8 mouse cellular contexts compared by ENCODE assay signal in the genomic region with DNA sequence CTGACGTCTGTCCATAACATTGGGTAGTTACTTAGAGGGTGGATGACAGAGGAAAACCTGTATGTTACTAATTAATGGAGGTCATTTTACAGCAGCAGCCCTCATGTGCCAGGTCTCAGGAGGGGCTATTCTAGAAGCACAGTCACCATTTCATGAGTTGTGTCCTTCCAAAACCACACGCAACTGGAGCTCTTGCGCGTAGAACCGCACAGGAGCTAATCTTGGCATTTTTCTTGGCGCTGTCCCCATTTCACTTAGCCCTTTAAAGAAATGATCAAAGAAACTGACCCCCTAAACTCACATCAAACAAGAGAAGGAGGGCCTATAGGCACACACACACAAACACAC. TPM values are rescaled to one million over a fixed set of nuclear protein-coding genes. Genes with fewer than 3 reads are reported as not detected.
A peak's percentile ranks its signal among the peaks of the same experiment; 100 is the strongest.
DNase-seq lines count a peak whose midpoint lies in the region; ATAC-seq and TF ChIP-seq lines count a peak whose summit lies in the region.

No protein-coding gene starts in this region.

- peaks cover 16% of the 10 kb centered on the region for H3K27me3 ChIP-seq in heart, embryonic 11.5 days (ENCODE audit: control insufficient read depth, insufficient read depth, low read length)
- no peaks in the 10 kb centered on the region for H3K27me3 ChIP-seq in cerebellum, adult 2 months (ENCODE audit: control insufficient read depth, insufficient read depth, low read length)
- H3K27me3 ChIP-seq in forebrain, embryonic 16.5 days (replicated peaks; ENCODE audit: control insufficient read depth, insufficient read depth, low read length), result no peaks in the 10 kb centered on the region; the same call in 1 of the 2 replicates
- H3K27me3 ChIP-seq in midbrain, embryonic 15.5 days (replicated peaks), result no peaks in the 10 kb centered on the region
- peaks cover 32% of the 10 kb centered on the region for H3K27me3 ChIP-seq in kidney, embryonic 15.5 days

- H3K36me3 ChIP-seq in heart, embryonic 11.5 days (ENCODE audit: control insufficient read depth, insufficient read depth, low read length), result no peaks in the 10 kb centered on the region
- no peaks in the 10 kb centered on the region for H3K36me3 ChIP-seq in forebrain, embryonic 16.5 days (ENCODE audit: control insufficient read depth, insufficient read depth)
- H3K36me3 ChIP-seq in midbrain, embryonic 15.5 days (replicated peaks), result no peaks in the 10 kb centered on the region
- H3K36me3 ChIP-seq in kidney, embryonic 15.5 days, result no peaks in the 10 kb centered on the region

- TF ChIP-seq CTCF in cerebellum, adult 2 months (IDR thresholded peaks at IDR 0.05; ENCODE audit: borderline replicate concordance, insufficient read depth, low read depth, low read length), result no peak

- WGBS in heart, embryonic 11.5 days (ENCODE audit: insufficient replicate concordance), result 75% methylated on average over 6 of the region's 6 CpGs
- 7% methylated on average over 6 of the region's 6 CpGs for WGBS in cerebellum, adult 2 months
- WGBS in forebrain, embryonic 16.5 days, result 67% methylated on average over 6 of the region's 6 CpGs
- 68% methylated on average over 6 of the region's 6 CpGs for WGBS in midbrain, embryonic 15.5 days
- 74% methylated on average over 6 of the region's 6 CpGs for WGBS in kidney, embryonic 15.5 days

- H3K4me3 ChIP-seq in heart, embryonic 11.5 days (ENCODE audit: low read depth, low read length), result no peak overlapping the region
- peak overlapping the region; percentile 97 for H3K4me3 ChIP-seq in cerebellum, adult 2 months (replicated peaks; ENCODE audit: insufficient read depth, low read depth, low read length)
- H3K4me3 ChIP-seq in forebrain, embryonic 16.5 days (replicated peaks; ENCODE audit: low read length), result peak overlapping the region; percentile 69
- H3K4me3 ChIP-seq in midbrain, embryonic 15.5 days, result peak overlapping the region; percentile 70
- H3K4me3 ChIP-seq in kidney, embryonic 15.5 days (replicated peaks), result no peak overlapping the region

- DNase-seq in heart, adult 18-20 months, result no peak
- DNase-seq in cerebellum, adult 2 months, result peak in 1 of 2 experiments; percentile 55
- no peak for DNase-seq in adrenal gland, adult 18-20 months (ENCODE audit: low spot score in 2 of 2)
- no peak for DNase-seq in spleen, postnatal 36 days (ENCODE audit: low spot score in 2 of 2)

- H3K27ac ChIP-seq in heart, embryonic 11.5 days (ENCODE audit: low read depth, low read length), result no peak overlapping the region
- H3K27ac ChIP-seq in cerebellum, adult 2 months (ENCODE audit: insufficient read depth, low read length), result peak overlapping the region; percentile 93
- no peak overlapping the region for H3K27ac ChIP-seq in forebrain, embryonic 16.5 days (ENCODE audit: low read length)
- no peak overlapping the region for H3K27ac ChIP-seq in midbrain, embryonic 15.5 days
- no peak overlapping the region for H3K27ac ChIP-seq in kidney, embryonic 15.5 days

- TF ChIP-seq POLR2A in cerebellum, adult 2 months (IDR thresholded peaks at IDR 0.05; ENCODE audit: borderline replicate concordance, insufficient read depth, low read length), result no peak

- no peak for ATAC-seq in heart, embryonic 11.5 days (replicated peaks; ENCODE audit: insufficient number of reproducible peaks, low FRiP score, low TSS enrichment)
- ATAC-seq in forebrain, embryonic 16.5 days, result no peak
- no peak for ATAC-seq in midbrain, embryonic 15.5 days (replicated peaks)
- no peak for ATAC-seq in kidney, embryonic 15.5 days (replicated peaks; ENCODE audit: low FRiP score)

- H3K4me1 ChIP-seq in heart, embryonic 11.5 days (ENCODE audit: control insufficient read depth, insufficient read depth, low read length), result no peaks in the 10 kb centered on the region; the same call in 1 of the 2 replicates
- peaks cover 3% of the 10 kb centered on the region; the same call in 1 of the 2 replicates for H3K4me1 ChIP-seq in cerebellum, adult 2 months (ENCODE audit: control insufficient read depth, insufficient read depth, low read length)
- H3K4me1 ChIP-seq in forebrain, embryonic 16.5 days (replicated peaks; ENCODE audit: control insufficient read depth, insufficient read depth, low read length), result peaks cover 15% of the 10 kb centered on the region
- H3K4me1 ChIP-seq in midbrain, embryonic 15.5 days, result peaks cover 16% of the 10 kb centered on the region; the same call in 1 of the 2 replicates
- peaks cover 18% of the 10 kb centered on the region for H3K4me1 ChIP-seq in kidney, embryonic 15.5 days

- H3K9ac ChIP-seq in heart, embryonic 11.5 days (ENCODE audit: low read depth, low read length), result no peak overlapping the region
- H3K9ac ChIP-seq in forebrain, embryonic 16.5 days (replicated peaks; ENCODE audit: low read depth, low read length), result no peak overlapping the region
- no peak overlapping the region for H3K9ac ChIP-seq in midbrain, embryonic 15.5 days
- no peak overlapping the region for H3K9ac ChIP-seq in kidney, embryonic 15.5 days

- no peaks in the 10 kb centered on the region for H3K9me3 ChIP-seq in heart, embryonic 11.5 days (replicated peaks; ENCODE audit: control insufficient read depth, low read length)
- H3K9me3 ChIP-seq in forebrain, embryonic 16.5 days (ENCODE audit: control insufficient read depth, low read length), result no peaks in the 10 kb centered on the region
- no peaks in the 10 kb centered on the region for H3K9me3 ChIP-seq in midbrain, embryonic 15.5 days
- H3K9me3 ChIP-seq in kidney, embryonic 15.5 days (replicated peaks), result no peaks in the 10 kb centered on the region

- peak overlapping the region; percentile 8; the same call in 1 of the 2 replicates for H3K4me2 ChIP-seq in heart, embryonic 11.5 days
- peak overlapping the region; percentile 91 for H3K4me2 ChIP-seq in forebrain, embryonic 16.5 days (ENCODE audit: low read length)
- H3K4me2 ChIP-seq in midbrain, embryonic 15.5 days, result peak overlapping the region; percentile 90
- no peak overlapping the region for H3K4me2 ChIP-seq in kidney, embryonic 15.5 days

RNA-seq across cellular contexts. Expression of a gene that starts 1.9 kb away (rescaled TPM):
- polyA plus RNA-seq in heart, embryonic 11.5 days (2014; fragmentation: Nextera tagmentation; extraction: Ambion mirVana), result 0.80 and 0.82 TPM in 2 replicates
- under 1 TPM; 0.82 to 0.87 TPM for total RNA-seq in heart, adult 18-20 months (2021)
- 25.7 and 31.3 TPM in 2 replicates for polyA plus RNA-seq in cerebellum, adult 2 months (2012; rRNA removed)
- polyA plus RNA-seq in forebrain, embryonic 16.5 days (2015; fragmentation: Nextera tagmentation; extraction: Ambion mirVana), result 6.3 and 9.8 TPM in 2 replicates
- polyA plus RNA-seq in midbrain, embryonic 15.5 days (2015; fragmentation: Nextera tagmentation; extraction: Ambion mirVana), result 19.3 and 19.6 TPM in 2 replicates
- total RNA-seq in adrenal gland, adult 18-20 months (2021), result under 1 TPM; 0.38 to 0.43 TPM
- polyA plus RNA-seq in kidney, embryonic 15.5 days (2015; fragmentation: Nextera tagmentation; extraction: Ambion mirVana), result 0.51 and 0.55 TPM in 2 replicates

Comparison
In these comparisons a context has a peak if more than half of its experiments do, and no peak if none do; other contexts are left out.
1. H3K4me3 ChIP-seq: peak in cerebellum, adult 2 months (single experiment), forebrain, embryonic 16.5 days (single experiment) and midbrain, embryonic 15.5 days (single experiment); none in heart, embryonic 11.5 days (single experiment) and kidney, embryonic 15.5 days (single experiment).